Mouse (Mus musculus): ENCODE measurements around the gene Mrpl48.
A peak's percentile ranks its signal among the peaks of the same experiment; 100 is the strongest.

GRCm38 (mm10) chr7:100600211-100600610, 7.9 kb downstream of the Mrpl48 start:
- TF ChIP-seq SIN3A (IDR thresholded peaks at IDR 0.05; ENCODE audit: low read length) = peak; percentile 62; the same call in 1 of the 2 replicates
- TF ChIP-seq POLR2AphosphoS2 (IDR thresholded peaks at IDR 0.05; ENCODE audit: low read length) = no peak
- TF ChIP-seq NELFE (IDR thresholded peaks at IDR 0.05; ENCODE audit: low read depth, low read length) = no peak
- TF ChIP-seq POLR2AphosphoS5 (IDR thresholded peaks at IDR 0.05; ENCODE audit: borderline replicate concordance, low read depth, low read length) = no peak
- no peak for TF ChIP-seq POLR2A (IDR thresholded peaks at IDR 0.05; ENCODE audit: control insufficient read depth in 1 of 2, insufficient read depth in 1 of 2, low read depth in 1 of 2, low read length in 2 of 2, poor library complexity in 1 of 2)
